Mouse (Mus musculus): Measurements from ENCODE around the gene Etv6. TPM values are rescaled to one million over a fixed set of nuclear protein-coding genes. Genes with fewer than 3 reads are reported as not detected.

Etv6 gene
- polyA plus RNA-seq, 1 experiment from 2014 or later, result 12.1 TPM

- Histone ChIP-seq H3K9me3 (no peaks in the 10 kb centered on the region), H3K4me1 (replicated peaks) (peaks cover 52% of the 10 kb centered on the region), H3K27ac (no peak overlapping the region), H3K4me3 (no peak overlapping the region), H3K36me3 (peaks cover 12% of the 10 kb centered on the region; the same call in 1 of the 2 replicates), H3K27me3 (ENCODE audit: insufficient read depth, poor library complexity, severe bottlenecking) (no peaks in the 10 kb centered on the region)
- 51% methylated on average over 6 of the region's 6 CpGs for WGBS
- peak; percentile 25 for DNase-seq (ENCODE audit: low spot score)
Measured at GRCm38 (mm10) chr6:134157533-134158115, 122.1 kb downstream of the Etv6 start.

- WGBS, result 96% methylated on average over 2 of the region's 2 CpGs
- H3K27ac ChIP-seq, result no peak overlapping the region
- no peaks in the 10 kb centered on the region for H3K9me3 ChIP-seq
- DNase-seq (ENCODE audit: low spot score), result no peak
- H3K36me3 ChIP-seq, result peaks cover 12% of the 10 kb centered on the region; the same call in 1 of the 2 replicates
- H3K4me1 ChIP-seq (replicated peaks), result peaks cover 54% of the 10 kb centered on the region
- H3K4me3 ChIP-seq, result no peak overlapping the region
- H3K27me3 ChIP-seq (ENCODE audit: insufficient read depth, poor library complexity, severe bottlenecking), result no peaks in the 10 kb centered on the region
Measured at GRCm38 (mm10) chr6:134158201-134158600, 122.7 kb downstream of the Etv6 start.

- 79% methylated on average over 4 of the region's 4 CpGs for WGBS
- H3K9me3 ChIP-seq, result no peaks in the 10 kb centered on the region
Measured at GRCm38 (mm10) chr6:134159672-134160071, 124.2 kb downstream of the Etv6 start.

GRCm38 (mm10) chr6:134161040-134161439, 125.5 kb downstream of the Etv6 start:
- no peak overlapping the region for H3K4me3 ChIP-seq
- WGBS, result 86% methylated on average over 13 of the region's 13 CpGs
- no peak for DNase-seq (ENCODE audit: low spot score)
- no peaks in the 10 kb centered on the region for H3K27me3 ChIP-seq (ENCODE audit: insufficient read depth, poor library complexity, severe bottlenecking)
- peaks cover 12% of the 10 kb centered on the region; the same call in 1 of the 2 replicates for H3K36me3 ChIP-seq
- peaks cover 37% of the 10 kb centered on the region for H3K4me1 ChIP-seq (replicated peaks)
- H3K27ac ChIP-seq, result no peak overlapping the region
- no peaks in the 10 kb centered on the region for H3K9me3 ChIP-seq

More at GRCm38 (mm10) chr6:134159672-134160071, 124.2 kb downstream of the Etv6 start:
- DNase-seq (ENCODE audit: low spot score), result no peak
- Histone ChIP-seq H3K4me3 (no peak overlapping the region), H3K27me3 (ENCODE audit: insufficient read depth, poor library complexity, severe bottlenecking) (no peaks in the 10 kb centered on the region), H3K36me3 (peaks cover 12% of the 10 kb centered on the region; the same call in 1 of the 2 replicates), H3K4me1 (replicated peaks) (peaks cover 50% of the 10 kb centered on the region), H3K27ac (no peak overlapping the region)

- peaks cover 21% of the 10 kb centered on the region for H3K4me1 ChIP-seq (replicated peaks)
- 96% methylated on average over 1 of the region's 1 CpGs for WGBS
- H3K36me3 ChIP-seq, result peaks cover 12% of the 10 kb centered on the region; the same call in 1 of the 2 replicates
- H3K27me3 ChIP-seq (ENCODE audit: insufficient read depth, poor library complexity, severe bottlenecking), result no peaks in the 10 kb centered on the region
- H3K4me3 ChIP-seq, result no peak overlapping the region
- H3K9me3 ChIP-seq, result no peaks in the 10 kb centered on the region
- no peak overlapping the region for H3K27ac ChIP-seq
- no peak for DNase-seq (ENCODE audit: low spot score)
Measured at GRCm38 (mm10) chr6:134163346-134163745, 127.8 kb downstream of the Etv6 start.

- Histone ChIP-seq H3K27me3 (ENCODE audit: insufficient read depth, poor library complexity, severe bottlenecking) (no peaks in the 10 kb centered on the region), H3K4me3 (no peak overlapping the region), H3K9me3 (no peaks in the 10 kb centered on the region), H3K4me1 (replicated peaks) (peaks cover 21% of the 10 kb centered on the region), H3K36me3 (peaks cover 12% of the 10 kb centered on the region; the same call in 1 of the 2 replicates), H3K27ac (no peak overlapping the region)
- WGBS, result 86% methylated on average over 8 of the region's 8 CpGs
- no peak for DNase-seq (ENCODE audit: low spot score)
Measured at GRCm38 (mm10) chr6:134164356-134164755, 128.9 kb downstream of the Etv6 start.

- H3K27me3 ChIP-seq (ENCODE audit: insufficient read depth, poor library complexity, severe bottlenecking), result no peaks in the 10 kb centered on the region
- H3K36me3 ChIP-seq, result peaks cover 12% of the 10 kb centered on the region; the same call in 1 of the 2 replicates
- no peak for DNase-seq (ENCODE audit: low spot score)
- H3K27ac ChIP-seq, result no peak overlapping the region
- H3K4me3 ChIP-seq, result no peak overlapping the region
- H3K4me1 ChIP-seq (replicated peaks), result peaks cover 25% of the 10 kb centered on the region
- 70% methylated on average over 8 of the region's 8 CpGs for WGBS
- no peaks in the 10 kb centered on the region for H3K9me3 ChIP-seq
Measured at GRCm38 (mm10) chr6:134165012-134165411, 129.5 kb downstream of the Etv6 start.

GRCm38 (mm10) chr6:134167963-134168362, 132.5 kb downstream of the Etv6 start:
- WGBS, result 71% methylated on average over 5 of the region's 5 CpGs
- H3K4me3 ChIP-seq, result no peak overlapping the region
- H3K4me1 ChIP-seq (replicated peaks), result peaks cover 24% of the 10 kb centered on the region
- no peaks in the 10 kb centered on the region for H3K9me3 ChIP-seq
- H3K27me3 ChIP-seq (ENCODE audit: insufficient read depth, poor library complexity, severe bottlenecking), result no peaks in the 10 kb centered on the region
- no peak for DNase-seq (ENCODE audit: low spot score)
- no peaks in the 10 kb centered on the region for H3K36me3 ChIP-seq
- no peak overlapping the region for H3K27ac ChIP-seq

GRCm38 (mm10) chr6:134168799-134169198, 133.3 kb downstream of the Etv6 start:
- Histone ChIP-seq H3K27ac (no peak overlapping the region), H3K36me3 (no peaks in the 10 kb centered on the region), H3K9me3 (no peaks in the 10 kb centered on the region), H3K4me1 (replicated peaks) (peaks cover 24% of the 10 kb centered on the region), H3K4me3 (no peak overlapping the region), H3K27me3 (ENCODE audit: insufficient read depth, poor library complexity, severe bottlenecking) (no peaks in the 10 kb centered on the region)
- no peak for DNase-seq (ENCODE audit: low spot score)
- WGBS, result 93% methylated on average over 11 of the region's 11 CpGs

- Histone ChIP-seq H3K27me3 (ENCODE audit: insufficient read depth, poor library complexity, severe bottlenecking) (no peaks in the 10 kb centered on the region), H3K36me3 (no peaks in the 10 kb centered on the region), H3K9me3 (no peaks in the 10 kb centered on the region), H3K27ac (no peak overlapping the region), H3K4me1 (replicated peaks) (peaks cover 30% of the 10 kb centered on the region), H3K4me3 (no peak overlapping the region)
- DNase-seq (ENCODE audit: low spot score), result no peak
- 76% methylated on average over 1 of the region's 1 CpGs for WGBS
Measured at GRCm38 (mm10) chr6:134171235-134171634, 135.7 kb downstream of the Etv6 start.

GRCm38 (mm10) chr6:134171906-134172728, 136.6 kb downstream of the Etv6 start:
- H3K4me1 ChIP-seq (replicated peaks), result peaks cover 24% of the 10 kb centered on the region
- no peaks in the 10 kb centered on the region for H3K9me3 ChIP-seq
- 94% methylated on average over 17 of the region's 17 CpGs for WGBS
- no peaks in the 10 kb centered on the region for H3K36me3 ChIP-seq
- H3K27me3 ChIP-seq (ENCODE audit: insufficient read depth, poor library complexity, severe bottlenecking), result no peaks in the 10 kb centered on the region
- no peak for DNase-seq (ENCODE audit: low spot score)
- H3K27ac ChIP-seq, result no peak overlapping the region
- H3K4me3 ChIP-seq, result no peak overlapping the region

GRCm38 (mm10) chr6:134173439-134173838, 137.9 kb downstream of the Etv6 start:
- H3K27me3 ChIP-seq (ENCODE audit: insufficient read depth, poor library complexity, severe bottlenecking), result no peaks in the 10 kb centered on the region
- H3K4me1 ChIP-seq (replicated peaks), result peaks cover 24% of the 10 kb centered on the region
- 77% methylated on average over 6 of the region's 6 CpGs for WGBS

GRCm38 (mm10) chr6:134175059-134175458, 139.6 kb downstream of the Etv6 start:
- Histone ChIP-seq H3K4me3 (no peak overlapping the region), H3K9me3 (no peaks in the 10 kb centered on the region), H3K27ac (no peak overlapping the region), H3K36me3 (no peaks in the 10 kb centered on the region), H3K27me3 (ENCODE audit: insufficient read depth, poor library complexity, severe bottlenecking) (no peaks in the 10 kb centered on the region), H3K4me1 (replicated peaks) (peaks cover 19% of the 10 kb centered on the region)
- 67% methylated on average over 9 of the region's 9 CpGs for WGBS
- no peak for DNase-seq (ENCODE audit: low spot score)

More at GRCm38 (mm10) chr6:134173439-134173838, 137.9 kb downstream of the Etv6 start:
- Histone ChIP-seq H3K4me3 (no peak overlapping the region), H3K9me3 (no peaks in the 10 kb centered on the region), H3K36me3 (no peaks in the 10 kb centered on the region), H3K27ac (no peak overlapping the region)
- no peak for DNase-seq (ENCODE audit: low spot score)
